Mouse (Mus musculus) embryonic facial prominence, embryonic 14.5 days (tissue): Measurements from ENCODE around the gene Zfp865. TPM values are rescaled to one million over a fixed set of nuclear protein-coding genes. Genes with fewer than 3 reads are reported as not detected.
"Not testable (repeated sequence)": the region's sequence is repeated elsewhere in the genome, so short reads cannot be mapped to it uniquely, and the experiment has no call there.

Experiments
- ATAC-seq: fragments of 200-750 bp; cut with Nextera tagmentation; 2 replicates; pipeline ENCODE4 v1.8.0; 2017; ENCODE audit warnings: low read depth, moderate number of reproducible peaks, moderate TSS enrichment
- DNase-seq: peaks from one replicate; pipeline ENCODE4 v3.0.0-alpha.2; 2015; ENCODE audit warnings: low spot score
- H3K27ac ChIP-seq: fragments of 300-500 bp; sonication (generic); replicated peaks from 2 replicates; pipeline ENCODE4 v1.5.1; 2014; ENCODE audit warnings: low read depth, mild to moderate bottlenecking, low read length, moderate library complexity
- H3K27me3 ChIP-seq: fragments of 300-500 bp; sonication (generic); replicated peaks from 2 replicates; pipeline ENCODE4 v1.6.1; 2014; ENCODE audit warnings: low read length; ENCODE audit not compliant: control insufficient read depth, insufficient read depth
- H3K36me3 ChIP-seq: fragments of 300-500 bp; sonication (generic); 2 replicates; pipeline ENCODE4 v1.6.1; 2014; ENCODE audit warnings: low read length, mixed read lengths; ENCODE audit not compliant: control insufficient read depth, insufficient read depth
- H3K4me1 ChIP-seq: fragments of 300-500 bp; sonication (generic); 2 replicates; pipeline ENCODE4 v1.6.1; 2014; ENCODE audit warnings: antibody characterized with exemption, low read length; ENCODE audit not compliant: control insufficient read depth, insufficient read depth
- H3K4me2 ChIP-seq: fragments of 300-500 bp; sonication (generic); 2 replicates; pipeline ENCODE4 v1.6.1; 2014; ENCODE audit warnings: low read depth, mild to moderate bottlenecking, low read length, moderate library complexity, mixed read lengths
- H3K4me3 ChIP-seq: fragments of 300-500 bp; sonication (generic); 2 replicates; pipeline ENCODE4 v1.5.1; 2014; ENCODE audit warnings: low read depth, mild to moderate bottlenecking, low read length
- H3K9ac ChIP-seq: fragments of 300-500 bp; sonication (generic); 2 replicates; pipeline ENCODE4 v1.6.1; 2014; ENCODE audit warnings: low read depth, mild to moderate bottlenecking, low read length, moderate library complexity, mixed read lengths
- H3K9me3 ChIP-seq: fragments of 300-500 bp; sonication (generic); 2 replicates; pipeline ENCODE4 v1.6.1; 2016; ENCODE audit warnings: low read length; ENCODE audit not compliant: control insufficient read depth
- WGBS: fragments of 180-500 bp; shearing (Covaris S2); extraction: QIAGEN DNeasy Blood & Tissue Kit; methylation state at CpG from one replicate; pipeline ENCODE4 v1.1.7; 2014; 5-methylcytosine and 5-hydroxymethylcytosine counted together
- polyA plus RNA-seq: library from polyadenylated mRNA; unstranded; fragments of >200 nt; fragmentation: Nextera tagmentation; extraction: Ambion mirVana; gene quantifications from 2 replicates; pipeline ENCODE4 v1.2.1, GENCODE M21; 2014

Zfp865 gene
- polyA plus RNA-seq, 1 experiment from 2014 or later, result 5.3 TPM

- Histone ChIP-seq H3K4me1 (peaks cover 9% of the 10 kb centered on the region; the same call in 1 of the 2 replicates), H3K9ac (no peak overlapping the region), H3K36me3 (peaks cover 73% of the 10 kb centered on the region), H3K4me2 (no peak overlapping the region), H3K9me3 (no peaks in the 10 kb centered on the region), H3K27ac (no peak overlapping the region), H3K4me3 (no peak overlapping the region), H3K27me3 (no peaks in the 10 kb centered on the region)
- no peak for ATAC-seq
- no peak for DNase-seq
- WGBS, result 85% methylated on average over 2 of the region's 2 CpGs
Observed at GRCm38 (mm10) chr7:5076931-5077330, 56.8 kb downstream of the Zfp865 start.

DNA sequence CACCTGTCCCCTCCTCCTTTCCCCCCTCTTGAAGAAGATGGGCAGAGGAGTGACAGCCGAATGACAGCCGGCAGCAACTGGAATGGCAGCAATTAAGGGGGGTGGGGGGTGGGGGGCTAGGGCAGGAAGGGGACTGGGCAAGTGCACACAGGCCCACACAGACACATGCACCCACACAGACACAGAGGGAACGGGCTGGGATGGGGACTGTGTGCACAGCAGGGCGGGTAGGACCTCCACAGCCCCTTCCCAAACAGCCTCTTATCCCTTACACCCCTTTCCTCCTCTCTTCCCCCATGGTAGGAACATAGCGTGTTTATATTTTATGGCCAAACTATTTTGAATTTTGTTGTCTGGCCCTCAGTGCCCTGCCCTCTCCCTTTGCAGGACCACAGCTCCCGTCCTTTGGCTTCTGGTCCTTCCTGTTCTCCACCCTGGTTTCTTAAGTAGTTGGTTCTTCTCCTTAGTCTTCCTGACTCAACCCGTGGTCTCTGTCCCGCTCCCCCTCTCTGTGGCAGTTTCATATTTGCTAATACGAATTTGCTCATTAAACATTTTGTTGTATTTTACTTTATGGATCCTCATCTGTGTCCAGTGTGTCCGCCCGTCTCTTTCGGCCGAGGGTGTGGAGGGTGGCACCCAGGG, 59.3 kb downstream of the Zfp865 start:
- ATAC-seq, H3K4me1 ChIP-seq, H3K27me3 ChIP-seq, H3K9me3 ChIP-seq, DNase-seq: not testable (repeated sequence)
- 36% methylated on average over 9 of the region's 13 CpGs for WGBS
- Histone ChIP-seq H3K27ac (peak overlapping the region; percentile 94), H3K9ac (peak overlapping the region; percentile 98), H3K36me3 (peaks cover 64% of the 10 kb centered on the region), H3K4me3 (peak overlapping the region; percentile 100), H3K4me2 (peak overlapping the region; percentile 69)

DNA sequence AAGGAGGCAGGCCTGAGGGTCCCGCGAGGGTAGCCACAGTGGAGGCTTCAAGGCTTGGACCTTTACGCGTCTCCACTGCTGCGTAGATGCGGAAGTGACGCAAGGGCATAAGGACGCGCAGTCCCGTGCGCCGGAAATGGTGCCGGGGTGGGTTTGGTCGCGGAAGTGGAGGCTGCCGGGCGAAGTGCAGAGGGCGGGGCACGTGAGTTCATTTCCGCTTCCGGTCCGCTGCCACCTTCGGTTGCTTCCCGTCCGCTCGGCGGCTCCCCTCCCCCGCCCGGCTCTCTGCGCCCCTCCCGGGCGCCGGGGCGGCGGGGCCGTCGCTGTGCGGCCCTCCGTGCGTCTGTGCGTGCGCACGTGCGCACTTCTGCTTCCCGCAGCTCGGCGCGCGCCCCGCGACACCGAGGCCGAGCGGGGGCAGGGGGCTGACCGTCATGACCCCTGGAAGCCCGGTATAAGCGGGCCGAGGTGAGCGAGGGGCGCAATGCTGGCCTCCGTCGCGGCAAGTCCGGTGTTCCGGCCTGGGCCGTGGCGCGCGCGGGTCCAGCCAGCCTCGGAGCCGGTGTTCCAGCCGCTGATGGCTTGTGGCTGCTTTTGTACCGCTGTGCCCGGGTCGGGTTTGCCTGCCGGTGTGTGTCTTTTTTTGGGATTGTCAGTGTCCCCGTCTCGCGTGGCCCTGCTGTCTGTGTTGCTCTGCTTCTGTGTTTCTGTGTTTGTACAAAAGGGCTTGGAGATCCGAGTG, 60.0 kb downstream of the Zfp865 start, which contains the start of gene Epn1:
TSS of gene Epn1 (plus strand) at position 226 of the 742 bp plus-strand sequence.
- peak within 1 kb of the TSS; percentile 100 for H3K4me3 ChIP-seq
- no peaks in the 10 kb centered on the region for H3K9me3 ChIP-seq
- peak within 1 kb of the TSS; percentile 98 for H3K9ac ChIP-seq
- H3K27ac ChIP-seq, result peak within 1 kb of the TSS; percentile 94
- no peaks in the 10 kb centered on the region for H3K27me3 ChIP-seq
- H3K36me3 ChIP-seq, result peaks cover 64% of the 10 kb centered on the region
- ATAC-seq, result peak; percentile 98
- peak; percentile 98 for DNase-seq
- peaks cover 10% of the 10 kb centered on the region; the same call in 1 of the 2 replicates for H3K4me1 ChIP-seq
- WGBS, result 2% methylated on average over 18 of the region's 81 CpGs
- H3K4me2 ChIP-seq, result peak within 1 kb of the TSS; percentile 69

DNA sequence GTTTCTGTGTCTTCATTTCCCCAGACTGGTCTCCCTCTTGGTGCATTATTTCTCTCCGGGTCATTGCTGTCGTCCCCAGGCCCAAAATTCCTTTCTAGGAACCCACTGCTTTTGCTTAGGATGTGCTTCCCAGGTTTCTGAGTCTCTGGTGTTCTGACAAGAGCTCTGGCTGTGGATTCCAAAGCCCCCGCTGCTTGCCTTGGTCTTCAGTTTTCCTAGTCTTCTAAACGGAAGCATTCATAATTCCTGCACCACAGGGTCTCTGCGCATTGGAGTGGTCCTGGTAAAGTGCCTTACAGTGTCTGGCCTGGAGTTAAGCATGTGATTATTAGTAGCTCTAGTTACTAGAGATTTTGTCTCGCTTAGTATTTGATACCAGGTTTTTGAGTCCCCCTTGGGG, 60.6 kb downstream of the Zfp865 start:
- Histone ChIP-seq H3K4me1 (peaks cover 10% of the 10 kb centered on the region; the same call in 1 of the 2 replicates), H3K27me3 (no peaks in the 10 kb centered on the region), H3K9ac (peak overlapping the region; percentile 98), H3K36me3 (peaks cover 65% of the 10 kb centered on the region), H3K9me3 (no peaks in the 10 kb centered on the region), H3K4me3 (peak overlapping the region; percentile 100), H3K27ac (peak overlapping the region; percentile 94), H3K4me2 (peak overlapping the region; percentile 69)
- no peak for ATAC-seq
- 8% methylated on average over 6 of the region's 6 CpGs for WGBS
- no peak for DNase-seq

DNA sequence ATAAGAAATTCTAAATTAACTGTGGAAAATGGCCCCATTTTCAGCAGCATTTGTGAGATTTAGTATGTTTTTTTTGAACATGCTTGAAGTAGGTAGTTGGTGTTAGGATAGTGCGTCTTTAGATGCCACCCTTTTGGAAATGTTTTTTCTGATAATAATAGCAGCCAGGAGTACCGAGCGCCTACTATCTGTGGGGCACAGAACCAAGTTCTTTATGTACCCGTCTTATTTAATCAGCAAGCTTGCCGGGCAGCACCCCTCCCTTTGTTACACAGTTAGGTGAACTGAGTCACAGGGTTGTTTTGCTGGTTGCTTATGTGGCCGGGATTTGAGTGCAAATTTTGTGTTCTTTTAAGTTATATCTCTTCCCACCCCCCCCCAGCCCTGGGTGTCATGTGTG, 61.1 kb downstream of the Zfp865 start:
- Histone ChIP-seq H3K27me3 (no peaks in the 10 kb centered on the region), H3K4me2 (peak overlapping the region; percentile 69), H3K36me3 (peaks cover 65% of the 10 kb centered on the region), H3K9ac (peak overlapping the region; percentile 98), H3K4me3 (peak overlapping the region; percentile 100), H3K27ac (no peak overlapping the region), H3K4me1 (peaks cover 10% of the 10 kb centered on the region; the same call in 1 of the 2 replicates), H3K9me3 (no peaks in the 10 kb centered on the region)
- WGBS, result 72% methylated on average over 6 of the region's 6 CpGs
- ATAC-seq (no peak), DNase-seq (no peak)

GRCm38 (mm10) chr7:5081939-5082338, 61.8 kb downstream of the Zfp865 start:
- Histone ChIP-seq H3K9ac (no peak overlapping the region; the same call in 1 of the 2 replicates), H3K36me3 (peaks cover 64% of the 10 kb centered on the region), H3K4me1 (peaks cover 10% of the 10 kb centered on the region; the same call in 1 of the 2 replicates), H3K4me2 (0 out of 2 replicates have a peak overlapping the region, but pooled peaks have one; percentile 12), H3K9me3 (no peaks in the 10 kb centered on the region), H3K27ac (no peak overlapping the region), H3K27me3 (no peaks in the 10 kb centered on the region), H3K4me3 (peak overlapping the region; percentile 0; the same call in 1 of the 2 replicates)
- no peak for DNase-seq
- WGBS, result 94% methylated on average over 2 of the region's 2 CpGs
- no peak for ATAC-seq

- Histone ChIP-seq H3K4me3 (no peak overlapping the region), H3K9me3 (no peaks in the 10 kb centered on the region), H3K4me2 (no peak overlapping the region), H3K27me3 (no peaks in the 10 kb centered on the region), H3K9ac (no peak overlapping the region), H3K27ac (no peak overlapping the region), H3K4me1 (peaks cover 10% of the 10 kb centered on the region; the same call in 1 of the 2 replicates), H3K36me3 (peaks cover 54% of the 10 kb centered on the region)
- 89% methylated on average over 18 of the region's 18 CpGs for WGBS
- no peak for DNase-seq
- no peak for ATAC-seq
Observed at GRCm38 (mm10) chr7:5083325-5084105, 63.3 kb downstream of the Zfp865 start.

DNA sequence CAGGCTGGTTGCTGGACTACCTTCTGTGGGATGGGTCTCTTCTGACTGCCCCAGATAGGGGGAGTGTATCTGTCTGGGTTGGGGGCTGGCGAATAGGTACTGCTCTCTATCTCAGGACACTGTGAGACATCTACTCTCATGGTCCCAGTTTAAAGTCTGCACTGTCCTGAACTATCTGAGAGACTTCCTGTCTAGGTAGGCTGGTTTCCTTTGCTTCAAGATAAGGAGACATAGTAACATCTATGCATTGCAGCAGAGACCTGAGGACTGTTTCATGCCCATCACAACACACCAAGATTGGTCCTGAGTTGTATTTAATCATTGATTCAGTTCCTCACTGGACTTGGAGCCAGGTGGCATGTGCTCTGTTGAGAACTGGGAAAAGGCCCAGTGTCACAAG, 65.3 kb downstream of the Zfp865 start:
- Histone ChIP-seq H3K9ac (no peak overlapping the region), H3K9me3 (no peaks in the 10 kb centered on the region), H3K36me3 (peaks cover 56% of the 10 kb centered on the region), H3K4me1 (peaks cover 10% of the 10 kb centered on the region; the same call in 1 of the 2 replicates), H3K4me2 (no peak overlapping the region), H3K27me3 (no peaks in the 10 kb centered on the region), H3K27ac (no peak overlapping the region), H3K4me3 (no peak overlapping the region)
- 92% methylated on average over 1 of the region's 1 CpGs for WGBS
- no peak for DNase-seq
- ATAC-seq, result no peak
